Mouse (Mus musculus) MEL (cell line): ENCODE data around the gene Ppbp. TPM values are rescaled to one million over a fixed set of nuclear protein-coding genes. Genes with fewer than 3 reads are reported as not detected.

ENCODE experiments used
- DNase-seq: peaks from one replicate; pipeline ENCODE4 v3.0.0; 2011; ENCODE audit warnings: low read depth, low spot score
- H3K27ac ChIP-seq: 2 replicates; pipeline ENCODE4 v1.5.1; 2012; ENCODE audit warnings: low read depth, mild to moderate bottlenecking, control low read depth, low read length, moderate library complexity; ENCODE audit not compliant: control insufficient read depth
- H3K27me3 ChIP-seq, 2 experiments: fragments of 150-350 bp in 1 of 2; sonication (generic) in 1 of 2; 2 replicates each; pipeline ENCODE4 v1.6.1; 2012; ENCODE audit warnings: low read length in 2 of 2, mild to moderate bottlenecking in 2 of 2, improper control_type of control experiment in 1 of 2, moderate library complexity in 1 of 2; ENCODE audit not compliant: insufficient read depth in 2 of 2, control insufficient read depth in 1 of 2
- H3K36me3 ChIP-seq, 2 experiments: 2 replicates each; pipeline ENCODE4 v1.6.1; 2012 to 2014; ENCODE audit warnings: low read length in 2 of 2, improper control_type of control experiment in 1 of 2, inconsistent platforms in 1 of 2, mild to moderate bottlenecking in 1 of 2; ENCODE audit not compliant: insufficient read depth in 2 of 2, control insufficient read depth in 1 of 2
- H3K4me1 ChIP-seq, 2 experiments: fragments of 150-350 bp in 1 of 2; sonication (generic) in 1 of 2; 2 replicates each; pipeline ENCODE4 v1.6.1; 2012; ENCODE audit warnings: low read length in 2 of 2, improper control_type of control experiment in 1 of 2, mild to moderate bottlenecking in 1 of 2; ENCODE audit not compliant: insufficient read depth in 2 of 2, control insufficient read depth in 1 of 2
- H3K4me3 ChIP-seq, 2 experiments: fragments of 150-350 bp in 1 of 2; sonication (generic) in 1 of 2; 2 replicates each; pipeline ENCODE4 v1.5.1; 2012; ENCODE audit warnings: low read depth in 2 of 2, low read length in 2 of 2, mild to moderate bottlenecking in 2 of 2, moderate library complexity in 2 of 2, control low read depth in 1 of 2, improper control_type of control experiment in 1 of 2; ENCODE audit not compliant: control insufficient read depth in 1 of 2, insufficient read depth in 1 of 2
- H3K79me2 ChIP-seq: 2 replicates; pipeline ENCODE4 v1.6.1; 2012; ENCODE audit warnings: mild to moderate bottlenecking, low read length, moderate library complexity; ENCODE audit not compliant: control insufficient read depth, poor library complexity, insufficient read depth
- H3K9ac ChIP-seq: 2 replicates; pipeline ENCODE4 v1.6.1; 2012; ENCODE audit warnings: low read depth, mild to moderate bottlenecking, control low read depth, low read length, moderate library complexity; ENCODE audit not compliant: control insufficient read depth, poor library complexity, severe bottlenecking
- H3K9me3 ChIP-seq: fragments of 150-350 bp; sonication (generic); replicated peaks from 2 replicates; pipeline ENCODE4 v1.6.1; 2012; ENCODE audit warnings: mild to moderate bottlenecking, low read length, improper control_type of control experiment, moderate library complexity; ENCODE audit not compliant: insufficient read depth
- BHLHE40 ChIP-seq: IDR thresholded peaks from 2 replicates; pipeline ENCODE4 v1.6.1; 2012; ENCODE audit warnings: low read depth, mild to moderate bottlenecking, inconsistent platforms, low read length, improper control_type of control experiment, borderline replicate concordance
- CHD1 ChIP-seq: IDR thresholded peaks from 2 replicates; pipeline ENCODE4 v1.6.1; 2012; ENCODE audit warnings: low read depth, mild to moderate bottlenecking, inconsistent platforms, low read length, improper control_type of control experiment
- CTCF ChIP-seq, 3 experiments: IDR thresholded peaks in 2 of 3; conservative IDR thresholded peaks in 1 of 3; 2 replicates each; pipeline ENCODE4 v1.5.1; 2011 to 2012; ENCODE audit warnings: low read length in 3 of 3, low read depth in 2 of 3, mild to moderate bottlenecking in 2 of 3, improper control_type of control experiment in 1 of 3, inconsistent platforms in 1 of 3, mixed read lengths in 1 of 3, moderate library complexity in 1 of 3; ENCODE audit not compliant: control insufficient read depth in 1 of 3, insufficient read depth in 1 of 3, poor library complexity in 1 of 3, severe bottlenecking in 1 of 3
- E2F4 ChIP-seq: IDR thresholded peaks from 2 replicates; pipeline ENCODE4 v1.6.1; 2011; ENCODE audit warnings: low read depth, low read length, improper control_type of control experiment, borderline replicate concordance
- ELF1 ChIP-seq: IDR thresholded peaks from 2 replicates; pipeline ENCODE4 v1.6.1; 2014; ENCODE audit warnings: low read depth, mild to moderate bottlenecking, inconsistent platforms, low read length, improper control_type of control experiment, moderate library complexity
- EP300 ChIP-seq, 2 experiments: IDR thresholded peaks; 2 replicates each; pipeline ENCODE4 v1.6.1; 2011; ENCODE audit warnings: improper control_type of control experiment in 2 of 2, low read length in 2 of 2, low read depth in 1 of 2, mild to moderate bottlenecking in 1 of 2
- ETS1 ChIP-seq: IDR thresholded peaks from 2 replicates; pipeline ENCODE4 v1.6.1; 2012; ENCODE audit warnings: low read depth, mild to moderate bottlenecking, inconsistent platforms, low read length, improper control_type of control experiment, moderate library complexity
- GABPA ChIP-seq: IDR thresholded peaks from 2 replicates; pipeline ENCODE4 v1.6.1; 2012; ENCODE audit warnings: low read depth, mild to moderate bottlenecking, inconsistent platforms, low read length, improper control_type of control experiment, moderate library complexity
- GATA1 ChIP-seq: IDR thresholded peaks from 2 replicates; pipeline ENCODE4 v1.6.1; 2011; ENCODE audit warnings: low read depth, low read length, improper control_type of control experiment
- HCFC1 ChIP-seq: IDR thresholded peaks from 2 replicates; pipeline ENCODE4 v1.6.1; 2012; ENCODE audit warnings: low read depth, mild to moderate bottlenecking, inconsistent platforms, low read length, improper control_type of control experiment, moderate library complexity
- MAFK ChIP-seq: IDR thresholded peaks from 2 replicates; pipeline ENCODE4 v1.6.1; 2011; ENCODE audit warnings: low read depth, mild to moderate bottlenecking, low read length, improper control_type of control experiment, borderline replicate concordance
- MAX ChIP-seq: IDR thresholded peaks from 2 replicates; pipeline ENCODE4 v1.6.1; 2011; ENCODE audit warnings: low read length, improper control_type of control experiment
- MAZ ChIP-seq: IDR thresholded peaks from 2 replicates; pipeline ENCODE4 v1.6.1; 2012; ENCODE audit warnings: low read depth, mild to moderate bottlenecking, inconsistent platforms, low read length, improper control_type of control experiment
- MEF2A ChIP-seq: IDR thresholded peaks from 2 replicates; pipeline ENCODE4 v1.6.1; 2014; ENCODE audit warnings: low read depth, mild to moderate bottlenecking, inconsistent platforms, low read length, improper control_type of control experiment; ENCODE audit not compliant: poor library complexity, insufficient replicate concordance, severe bottlenecking; ENCODE audit errors: extremely low read depth
- MXI1 ChIP-seq: IDR thresholded peaks from 2 replicates; pipeline ENCODE4 v1.6.1; 2011; ENCODE audit warnings: mild to moderate bottlenecking, low read depth, low read length, improper control_type of control experiment
- MYB ChIP-seq: IDR thresholded peaks from 2 replicates; pipeline ENCODE4 v1.6.1; 2011; ENCODE audit warnings: mild to moderate bottlenecking, low read depth, low read length, improper control_type of control experiment
- MYC ChIP-seq: IDR thresholded peaks from 2 replicates; pipeline ENCODE4 v1.6.1; 2011; ENCODE audit warnings: low read depth, mild to moderate bottlenecking, low read length, improper control_type of control experiment, moderate library complexity
- POLR2AphosphoS2 ChIP-seq: IDR thresholded peaks from 2 replicates; pipeline ENCODE4 v1.6.1; 2011; ENCODE audit warnings: low read length, improper control_type of control experiment
- RAD21 ChIP-seq: IDR thresholded peaks from 2 replicates; pipeline ENCODE4 v1.6.1; 2011; ENCODE audit warnings: mild to moderate bottlenecking, low read depth, low read length, improper control_type of control experiment
- RCOR1 ChIP-seq: IDR thresholded peaks from 2 replicates; pipeline ENCODE4 v1.6.1; 2012; ENCODE audit warnings: low read depth, mild to moderate bottlenecking, inconsistent platforms, low read length, improper control_type of control experiment
- SIN3A ChIP-seq: IDR thresholded peaks from 2 replicates; pipeline ENCODE4 v1.6.1; 2012; ENCODE audit warnings: low read length, improper control_type of control experiment, inconsistent platforms
- TBP ChIP-seq: IDR thresholded peaks from 2 replicates; pipeline ENCODE4 v1.8.0; 2011; ENCODE audit warnings: low read depth, low read length, improper control_type of control experiment
- TCF12 ChIP-seq: IDR thresholded peaks from 2 replicates; pipeline ENCODE4 v1.6.1; 2014; ENCODE audit warnings: low read depth, mild to moderate bottlenecking, inconsistent platforms, low read length, improper control_type of control experiment, moderate library complexity
- USF1 ChIP-seq: IDR thresholded peaks from 2 replicates; pipeline ENCODE4 v1.6.1; 2014; ENCODE audit warnings: low read depth, mild to moderate bottlenecking, inconsistent platforms, low read length, improper control_type of control experiment, moderate library complexity
- USF2 ChIP-seq, 2 experiments: IDR thresholded peaks; 2 replicates each; pipeline ENCODE4 v1.6.1; 2011 to 2012; ENCODE audit warnings: improper control_type of control experiment in 2 of 2, low read length in 2 of 2, borderline replicate concordance in 1 of 2, inconsistent platforms in 1 of 2, low read depth in 1 of 2, mild to moderate bottlenecking in 1 of 2; ENCODE audit not compliant: insufficient read depth in 1 of 2
- ZC3H11A ChIP-seq: IDR thresholded peaks from 2 replicates; pipeline ENCODE4 v1.6.1; 2012; ENCODE audit warnings: low read depth, mild to moderate bottlenecking, inconsistent platforms, low read length, improper control_type of control experiment
- ZMIZ1 ChIP-seq: IDR thresholded peaks from 2 replicates; pipeline ENCODE4 v1.6.1; 2012; ENCODE audit warnings: low read depth, mild to moderate bottlenecking, inconsistent platforms, low read length, improper control_type of control experiment, moderate library complexity
- ZNF384 ChIP-seq: IDR thresholded peaks from 2 replicates; pipeline ENCODE4 v1.6.1; 2012; ENCODE audit warnings: low read depth, mild to moderate bottlenecking, inconsistent platforms, low read length, improper control_type of control experiment
- polyA plus RNA-seq, 2 experiments: library from polyadenylated mRNA; stranded (reverse) in 1 of 2; unstranded in 1 of 2; fragments of >175 nt in 1 of 2; fragments of >200 nt in 1 of 2; gene quantifications; 2 replicates each; pipeline versions ENCODE4 v1.2.1 to v1.2.4; 2012; ENCODE audit warnings: low replicate concordance in 2 of 2, low read depth in 1 of 2; ENCODE audit not compliant: insufficient read length in 2 of 2, insufficient read depth in 1 of 2, missing spikeins in 1 of 2
- total RNA-seq: library from RNA; depleted of rRNA; stranded (reverse); fragments of 300-350 nt; gene quantifications from 2 replicates; pipeline ENCODE4 v1.2.3, GENCODE M21; 2012

Gene Ppbp
- total and polyA plus RNA-seq, 3 experiments: 0.12 TPM; not detected in 2

DNA sequence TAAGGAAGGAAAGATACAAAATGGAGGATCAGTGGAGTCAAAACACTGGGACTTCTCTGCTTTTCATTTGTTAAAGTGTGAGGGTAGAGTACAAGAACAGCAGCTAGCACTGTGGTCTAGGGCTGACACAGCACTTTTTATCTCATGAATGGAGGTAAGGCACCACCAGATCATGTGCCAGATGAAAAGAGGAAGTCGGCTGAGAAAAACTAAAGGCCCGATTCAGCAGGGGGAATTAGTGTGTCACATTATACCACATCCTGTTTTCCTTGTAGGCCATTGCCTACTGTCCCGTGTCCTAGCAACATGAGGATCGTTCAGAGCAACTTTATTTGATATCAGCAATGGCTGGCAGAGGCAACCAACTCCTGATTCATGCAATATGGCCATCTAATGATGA is 26.3 kb upstream of the Ppbp start:
- H3K9me3 ChIP-seq: no peaks in the 10 kb centered on the region
- no peak overlapping the region for H3K9ac ChIP-seq
- H3K36me3 ChIP-seq: peaks cover 0 to 9% of the 10 kb centered on the region in 2 experiments; a peak in 2 of 4 replicates
- H3K4me3 ChIP-seq: no peak overlapping the region
- peak overlapping the region; percentile 64 for H3K27ac ChIP-seq
- no peaks in the 10 kb centered on the region for H3K79me2 ChIP-seq
- peak; percentile 97 for DNase-seq
- no peaks in the 10 kb centered on the region; a peak in 1 of 4 replicates for H3K27me3 ChIP-seq
- H3K4me1 ChIP-seq: peaks cover 5% of the 10 kb centered on the region in 2 experiments; a peak in 3 of 4 replicates
- TF ChIP-seq GATA1: peak; percentile 64
- TF ChIP-seq CHD1: no peak
- no peak for TF ChIP-seq ZMIZ1
- peak; percentile 85 for TF ChIP-seq SIN3A
- peak; percentile 86 for TF ChIP-seq USF1
- peak; percentile 25 for TF ChIP-seq ZC3H11A
- peak; percentile 54; the same call in 1 of the 2 replicates for TF ChIP-seq HCFC1
- TF ChIP-seq MAX: peak; percentile 86
- TF ChIP-seq USF2 (IDR thresholded peaks at IDR 0.05; ENCODE audit: borderline replicate concordance in 1 of 2, insufficient read depth in 1 of 2, low read depth in 1 of 2, low read length in 2 of 2): 0 out of 4 replicates have a peak, but pooled peaks of 1 of the 2 experiments have one; percentile 26
- TF ChIP-seq E2F4: no peak
- peak; percentile 98 for TF ChIP-seq ETS1
- peak; percentile 55; the same call in 1 of the 2 replicates for TF ChIP-seq TBP
- peak; percentile 99 for TF ChIP-seq BHLHE40
- TF ChIP-seq MYC: peak; percentile 91
- peak; percentile 69 for TF ChIP-seq MXI1
- TF ChIP-seq POLR2AphosphoS2: no peak
- TF ChIP-seq RCOR1: peak; percentile 95
- 0 out of 2 replicates have a peak, but pooled peaks have one; percentile 38 for TF ChIP-seq MAZ
- 0 out of 2 replicates have a peak, but pooled peaks have one; percentile 38 for TF ChIP-seq ZNF384
- peak; percentile 98 for TF ChIP-seq MAFK
- peak; percentile 77 for TF ChIP-seq GABPA
- TF ChIP-seq MEF2A: no peak
- 0 out of 2 replicates have a peak, but pooled peaks have one; percentile 14 for TF ChIP-seq ELF1
- peak; percentile 86; a peak in 3 of 4 replicates for TF ChIP-seq EP300 (IDR thresholded peaks at IDR 0.05; ENCODE audit: low read depth in 1 of 2, low read length in 2 of 2)
- no peak for TF ChIP-seq RAD21
- TF ChIP-seq TCF12: peak; percentile 50
- TF ChIP-seq CTCF (IDR thresholded peaks at IDR 0.05 in 2 of 3, conservative IDR thresholded peaks at IDR 0.05 in 1 of 3; ENCODE audit: control insufficient read depth in 1 of 3, insufficient read depth in 1 of 3, low read depth in 2 of 3, low read length in 3 of 3, poor library complexity in 1 of 3, severe bottlenecking in 1 of 3): no peak
- 0 out of 2 replicates have a peak, but pooled peaks have one; percentile 34 for TF ChIP-seq MYB
- TF ChIP-seq, all 39 proteins: peak for 21
